Mouse (Mus musculus): Measurements from ENCODE around the gene Rps13.

DNA sequence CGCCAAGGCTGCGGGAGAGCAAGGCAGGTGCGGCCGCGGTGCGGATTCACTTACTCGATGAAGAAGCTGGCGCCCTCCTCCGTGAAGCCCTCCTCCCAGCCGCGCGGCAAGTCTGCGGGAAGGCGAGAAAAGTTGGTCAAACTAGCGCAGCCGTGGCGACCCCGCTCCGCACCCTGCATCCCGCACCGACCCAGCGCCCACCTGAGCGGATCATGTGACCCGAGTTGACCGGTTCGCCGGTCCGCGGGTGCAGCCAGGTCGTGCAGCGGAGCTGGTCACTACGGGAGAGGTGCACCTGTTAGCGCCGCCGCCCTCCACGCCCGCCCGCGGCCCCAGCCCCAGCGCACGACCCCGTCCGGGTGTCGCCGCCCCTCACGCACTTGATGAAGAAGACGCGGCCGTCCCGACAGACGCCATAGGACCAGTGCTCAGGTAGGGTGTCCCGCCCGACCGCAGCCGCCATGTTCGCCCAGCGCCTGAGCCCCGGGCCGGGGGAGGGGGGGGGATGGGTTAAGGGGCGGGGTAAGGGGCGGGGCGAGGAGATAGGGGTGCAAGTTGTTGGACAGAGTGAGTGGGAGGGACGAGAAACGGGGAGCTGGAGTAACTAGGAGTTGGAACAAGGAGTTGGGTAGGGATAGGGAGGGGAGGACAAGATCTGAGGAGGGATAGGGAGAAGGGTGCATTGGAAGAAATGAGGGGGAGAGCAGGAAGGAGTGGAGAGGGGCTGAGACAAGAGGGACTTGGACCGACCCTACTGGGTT is 25.9 kb downstream of the Rps13 start, which contains the start of gene Plekha7:
- TF ChIP-seq CTCF (IDR thresholded peaks at IDR 0.05; ENCODE audit: low read depth, low read length): no peak
- no peak for TF ChIP-seq POLR2A (IDR thresholded peaks at IDR 0.05; ENCODE audit: borderline replicate concordance, low read depth, low read length)

Measured in bone marrow macrophage, adult 2 months (primary cell).